Mouse (Mus musculus): Measurements from ENCODE around the gene Lama5. TPM values are rescaled to one million over a fixed set of nuclear protein-coding genes. Genes with fewer than 3 reads are reported as not detected.

The Lama5 gene
- 1.6 and 1.9 TPM in 2 replicates for polyA plus RNA-seq (2015; fragmentation: Nextera tagmentation; extraction: Ambion mirVana)

GRCm38 (mm10) chr2:180225762-180226378, at the start of gene Lama5:
TSS of gene Lama5 (minus strand) at chr2:180225859.
- Histone ChIP-seq H3K27me3 (peaks cover 64% of the 10 kb centered on the region), H3K4me1 (replicated peaks) (peaks cover 29% of the 10 kb centered on the region), H3K4me2 (peak within 1 kb of the TSS; percentile 77), H3K27ac (replicated peaks) (no peak within 1 kb of the TSS), H3K36me3 (replicated peaks) (no peaks in the 10 kb centered on the region), H3K4me3 (replicated peaks) (peak within 1 kb of the TSS; percentile 54), H3K9ac (no peak within 1 kb of the TSS), H3K9me3 (replicated peaks) (no peaks in the 10 kb centered on the region)
- peak; percentile 59; the same call in 1 of the 2 replicates for ATAC-seq (ENCODE audit: insufficient read depth)
- 2% methylated on average over 34 of the region's 37 CpGs for WGBS (ENCODE audit: insufficient replicate concordance)

GRCm38 (mm10) chr2:180274523-180274922, 48.9 kb upstream of the Lama5 start:
- 64% methylated on average over 2 of the region's 2 CpGs for WGBS (ENCODE audit: insufficient replicate concordance)
- no peaks in the 10 kb centered on the region for H3K9me3 ChIP-seq (replicated peaks)
- no peak overlapping the region for H3K27ac ChIP-seq (replicated peaks)
- peaks cover 64% of the 10 kb centered on the region for H3K4me1 ChIP-seq (replicated peaks)
- no peak overlapping the region for H3K4me3 ChIP-seq (replicated peaks)
- H3K9ac ChIP-seq = no peak overlapping the region
- peak overlapping the region; percentile 77 for H3K4me2 ChIP-seq
- H3K27me3 ChIP-seq = peaks cover 11% of the 10 kb centered on the region; the same call in 1 of the 2 replicates
- 0 out of 2 replicates have a peak, but pooled peaks cover 5% of the 10 kb centered on the region for H3K36me3 ChIP-seq (replicated peaks)
- no peak for ATAC-seq (ENCODE audit: insufficient read depth)

DNA sequence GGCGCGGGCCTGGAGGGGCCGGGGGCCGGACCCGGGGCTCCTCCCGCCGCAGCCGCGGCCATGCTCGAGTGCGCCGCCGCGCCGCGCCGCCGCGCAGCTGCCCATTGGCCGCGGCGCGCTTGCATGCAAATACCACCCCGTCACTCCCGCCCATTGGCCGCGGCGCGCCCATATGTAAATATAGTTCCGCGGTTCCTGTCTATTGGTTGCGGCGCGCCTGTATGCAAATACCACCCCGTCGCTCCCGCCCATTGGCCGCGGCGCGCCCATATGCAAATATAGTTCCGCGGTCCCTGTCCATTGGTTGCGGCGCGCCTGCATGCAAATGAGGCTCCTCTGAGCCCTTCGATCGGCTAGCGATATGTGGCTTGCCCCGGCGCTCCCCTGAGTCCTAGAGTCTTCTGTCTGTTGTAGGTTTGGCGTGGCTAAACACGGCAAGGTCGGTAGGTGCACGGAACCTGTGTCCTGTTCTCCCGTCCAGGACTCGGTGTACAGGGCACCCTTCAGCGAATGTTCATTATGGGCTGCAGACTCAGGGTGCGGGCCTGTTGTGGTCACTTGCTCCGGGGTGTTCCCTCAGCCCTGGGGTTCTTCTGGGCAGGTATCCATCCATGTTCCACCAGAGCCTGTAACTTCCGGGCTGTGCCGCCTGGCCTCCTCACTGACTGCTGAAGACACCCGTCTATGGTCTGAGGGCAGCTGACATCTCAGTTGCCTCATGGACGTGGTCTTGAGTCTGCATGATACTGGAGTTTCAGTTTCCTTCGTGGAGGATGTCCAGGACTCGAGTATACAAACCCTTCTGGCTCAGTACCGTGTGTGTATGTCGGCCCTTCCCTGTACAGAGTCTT, 48.0 kb upstream of the Lama5 start, which contains the start of gene Cables2:
TSS of gene Cables2 (minus strand) at position 103 of the 851 bp plus-strand sequence.
- peak; percentile 94 for ATAC-seq (ENCODE audit: insufficient read depth)
- Histone ChIP-seq H3K4me2 (peak within 1 kb of the TSS; percentile 98), H3K36me3 (replicated peaks) (0 out of 2 replicates have a peak, but pooled peaks cover 9% of the 10 kb centered on the region), H3K4me1 (replicated peaks) (peaks cover 64% of the 10 kb centered on the region), H3K9me3 (replicated peaks) (no peaks in the 10 kb centered on the region), H3K9ac (peak within 1 kb of the TSS; percentile 91), H3K27ac (replicated peaks) (peak within 1 kb of the TSS; percentile 82), H3K4me3 (replicated peaks) (peak within 1 kb of the TSS; percentile 82), H3K27me3 (peaks cover 11% of the 10 kb centered on the region; the same call in 1 of the 2 replicates)
- 4% methylated on average over 67 of the region's 68 CpGs for WGBS (ENCODE audit: insufficient replicate concordance)

- Histone ChIP-seq H3K4me2 (peak overlapping the region; percentile 98), H3K27me3 (peaks cover 9% of the 10 kb centered on the region; the same call in 1 of the 2 replicates), H3K9me3 (replicated peaks) (no peaks in the 10 kb centered on the region), H3K9ac (peak overlapping the region; percentile 91), H3K27ac (replicated peaks) (peak overlapping the region; percentile 82), H3K4me1 (replicated peaks) (peaks cover 64% of the 10 kb centered on the region), H3K36me3 (replicated peaks) (peaks cover 9% of the 10 kb centered on the region; the same call in 1 of the 2 replicates), H3K4me3 (replicated peaks) (peak overlapping the region; percentile 82)
- peak; percentile 56 for ATAC-seq (ENCODE audit: insufficient read depth)
- under 1% methylated on average over 31 of the region's 37 CpGs for WGBS (ENCODE audit: insufficient replicate concordance)
Observed at GRCm38 (mm10) chr2:180272884-180273321, 47.2 kb upstream of the Lama5 start.

GRCm38 (mm10) chr2:180271804-180272395, 46.2 kb upstream of the Lama5 start:
- Histone ChIP-seq H3K9ac (peak overlapping the region; percentile 18; the same call in 1 of the 2 replicates), H3K36me3 (replicated peaks) (peaks cover 11% of the 10 kb centered on the region; the same call in 1 of the 2 replicates), H3K4me1 (replicated peaks) (peaks cover 56% of the 10 kb centered on the region), H3K4me2 (peak overlapping the region; percentile 98), H3K27ac (replicated peaks) (no peak overlapping the region), H3K27me3 (peaks cover 6% of the 10 kb centered on the region; the same call in 1 of the 2 replicates), H3K9me3 (replicated peaks) (no peaks in the 10 kb centered on the region), H3K4me3 (replicated peaks) (peak overlapping the region; percentile 82)
- 74% methylated on average over 5 of the region's 5 CpGs for WGBS (ENCODE audit: insufficient replicate concordance)
- ATAC-seq (ENCODE audit: insufficient read depth) = no peak

- Histone ChIP-seq H3K4me3 (replicated peaks) (no peak overlapping the region), H3K4me1 (replicated peaks) (peaks cover 44% of the 10 kb centered on the region), H3K9ac (no peak overlapping the region), H3K4me2 (no peak overlapping the region; the same call in 1 of the 2 replicates), H3K27me3 (peaks cover 6% of the 10 kb centered on the region; the same call in 1 of the 2 replicates), H3K36me3 (replicated peaks) (peaks cover 21% of the 10 kb centered on the region; the same call in 1 of the 2 replicates), H3K27ac (replicated peaks) (peak overlapping the region; percentile 7), H3K9me3 (replicated peaks) (no peaks in the 10 kb centered on the region)
- ATAC-seq (ENCODE audit: insufficient read depth) = no peak
- 58% methylated on average over 7 of the region's 7 CpGs for WGBS (ENCODE audit: insufficient replicate concordance)
Observed at GRCm38 (mm10) chr2:180270537-180271255, 45.0 kb upstream of the Lama5 start.

DNA sequence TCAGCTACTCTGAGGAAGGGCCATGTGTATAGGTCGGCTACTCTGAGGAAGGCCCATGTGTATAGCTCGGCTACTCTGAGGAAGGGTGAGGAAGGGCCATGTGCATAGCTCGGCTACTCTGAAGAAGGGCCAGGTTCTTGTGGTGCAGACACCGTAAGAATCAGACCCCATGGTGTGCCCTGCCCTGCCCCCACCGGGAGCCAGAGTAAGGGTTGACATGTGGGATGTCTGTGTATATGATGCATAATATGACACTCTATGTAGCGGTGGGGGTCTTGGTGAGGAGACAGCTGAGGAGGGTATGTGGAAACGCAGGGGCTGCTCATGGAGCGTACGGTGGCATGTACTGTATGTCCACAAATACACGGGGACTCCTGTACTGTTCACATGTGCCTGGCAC, 43.7 kb upstream of the Lama5 start:
- H3K27ac ChIP-seq (replicated peaks) = no peak overlapping the region
- H3K4me3 ChIP-seq (replicated peaks) = no peak overlapping the region
- H3K36me3 ChIP-seq (replicated peaks) = peaks cover 24% of the 10 kb centered on the region; the same call in 1 of the 2 replicates
- H3K4me1 ChIP-seq (replicated peaks) = peaks cover 38% of the 10 kb centered on the region
- H3K4me2 ChIP-seq = no peak overlapping the region
- no peaks in the 10 kb centered on the region for H3K27me3 ChIP-seq
- H3K9me3 ChIP-seq (replicated peaks) = no peaks in the 10 kb centered on the region
- H3K9ac ChIP-seq = no peak overlapping the region
- no peak for ATAC-seq (ENCODE audit: insufficient read depth)
- WGBS (ENCODE audit: insufficient replicate concordance) = 80% methylated on average over 10 of the region's 10 CpGs

GRCm38 (mm10) chr2:180267955-180268354, 42.3 kb upstream of the Lama5 start:
- ATAC-seq (ENCODE audit: insufficient read depth) = no peak
- no peak overlapping the region for H3K4me3 ChIP-seq (replicated peaks)
- H3K27ac ChIP-seq (replicated peaks) = no peak overlapping the region
- WGBS (ENCODE audit: insufficient replicate concordance) = 56% methylated on average over 2 of the region's 2 CpGs
- H3K36me3 ChIP-seq (replicated peaks) = peaks cover 31% of the 10 kb centered on the region; the same call in 1 of the 2 replicates
- H3K4me2 ChIP-seq = no peak overlapping the region
- no peaks in the 10 kb centered on the region for H3K27me3 ChIP-seq
- no peaks in the 10 kb centered on the region for H3K9me3 ChIP-seq (replicated peaks)
- peaks cover 30% of the 10 kb centered on the region for H3K4me1 ChIP-seq (replicated peaks)
- no peak overlapping the region for H3K9ac ChIP-seq

DNA sequence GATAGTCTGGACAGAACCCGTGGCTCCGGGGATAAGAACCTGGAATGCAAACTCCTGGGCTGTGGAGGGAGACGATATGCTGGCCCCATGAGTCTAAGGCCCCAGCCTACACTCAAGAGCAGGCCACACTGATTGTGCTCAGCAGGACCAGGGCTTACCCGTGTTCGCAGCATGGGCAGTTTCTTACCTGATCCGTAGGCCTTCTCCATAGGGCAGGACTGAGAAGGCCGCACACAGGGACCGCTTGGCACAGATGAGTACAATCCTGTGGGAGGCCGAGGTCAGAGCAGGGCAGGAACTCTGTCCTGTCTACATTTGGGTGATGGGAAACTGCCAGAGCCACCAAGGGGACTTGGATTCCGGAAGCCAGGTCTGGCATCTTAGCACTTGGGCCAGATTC, 37.2 kb upstream of the Lama5 start:
- no peak for ATAC-seq (ENCODE audit: insufficient read depth)
- Histone ChIP-seq H3K4me3 (replicated peaks) (no peak overlapping the region), H3K4me1 (replicated peaks) (peaks cover 13% of the 10 kb centered on the region), H3K9me3 (replicated peaks) (no peaks in the 10 kb centered on the region), H3K4me2 (no peak overlapping the region), H3K27me3 (no peaks in the 10 kb centered on the region), H3K27ac (replicated peaks) (no peak overlapping the region), H3K9ac (no peak overlapping the region), H3K36me3 (replicated peaks) (peaks cover 53% of the 10 kb centered on the region)
- 71% methylated on average over 10 of the region's 10 CpGs for WGBS (ENCODE audit: insufficient replicate concordance)

GRCm38 (mm10) chr2:180262441-180262840, 36.8 kb upstream of the Lama5 start:
- Histone ChIP-seq H3K9ac (no peak overlapping the region), H3K27ac (replicated peaks) (no peak overlapping the region)

More at GRCm38 (mm10) chr2:180262441-180262840, 36.8 kb upstream of the Lama5 start:
- H3K36me3 ChIP-seq (replicated peaks) = peaks cover 53% of the 10 kb centered on the region
- no peak overlapping the region for H3K4me3 ChIP-seq (replicated peaks)
- no peaks in the 10 kb centered on the region for H3K27me3 ChIP-seq
- 57% methylated on average over 3 of the region's 3 CpGs for WGBS (ENCODE audit: insufficient replicate concordance)
- ATAC-seq (ENCODE audit: insufficient read depth) = no peak
- H3K4me1 ChIP-seq (replicated peaks) = peaks cover 18% of the 10 kb centered on the region
- H3K4me2 ChIP-seq = no peak overlapping the region
- no peaks in the 10 kb centered on the region for H3K9me3 ChIP-seq (replicated peaks)

Data from liver, embryonic 15.5 days (tissue).